Mouse (Mus musculus) ES-E14 (cell line): ENCODE data around the gene Kcne4.

Source experiments
- HCFC1 ChIP-seq: IDR thresholded peaks from 2 replicates; pipeline ENCODE4 v1.6.1; 2012; ENCODE audit warnings: low read length, inconsistent platforms, borderline replicate concordance; ENCODE audit not compliant: insufficient read depth
- MAFK ChIP-seq: IDR thresholded peaks from 2 replicates; pipeline ENCODE4 v1.6.1; 2014; ENCODE audit warnings: mild to moderate bottlenecking, low read depth, low read length, inconsistent platforms; ENCODE audit not compliant: insufficient read depth

GRCm38 (mm10) chr1:78845661-78846060 is 29.1 kb downstream of the Kcne4 start:
- TF ChIP-seq HCFC1, result no peak
- no peak for TF ChIP-seq MAFK
